Mouse (Mus musculus): ENCODE results near the gene Apol8.

- TF ChIP-seq POLR2A (IDR thresholded peaks at IDR 0.05; ENCODE audit: insufficient read depth, low read depth, low read length) (no peak), CTCF (IDR thresholded peaks at IDR 0.05; ENCODE audit: insufficient read depth, low read depth, low read length) (no peak)
These were observed 10.5 kb downstream of the Apol8 start for GRCm38 (mm10) chr15:77746326-77746725.
